Comparison of ENCODE assay signal across 21 mouse cellular contexts in genomic region chrX:122892682-122893081, GRCm38 (mm10).
DNase-seq lines count a peak whose midpoint lies in the region; ATAC-seq lines count a peak whose summit lies in the region.
"Had no signal": no experiment of that assay in that cellular context is flagged by ENCODE, and none has a peak within 500 bp of the region (broad histone marks: within the 10 kb centered on the region; RNA-seq: fewer than 3 reads in every experiment).

No protein-coding gene starts in this region.

- no peak overlapping the region for H3K4me3 ChIP-seq in intestine, embryonic 15.5 days (replicated peaks)
- H3K4me3 ChIP-seq: embryonic facial prominence, embryonic 10.5 days; embryonic facial prominence, embryonic 12.5 days; forebrain, embryonic 13.5 days; forebrain, embryonic 15.5 days had no signal

- DNase-seq in frontal cortex, postnatal 14 days (ENCODE audit: low spot score in 2 of 2) = no peak
- peak; percentile 3 for DNase-seq in layer of hippocampus, adult 9-11 months
- no peak for DNase-seq in layer of hippocampus, postnatal 36 days
- DNase-seq in right cerebral cortex, adult 18-20 months = peak; percentile 7
- DNase-seq in right cerebral cortex, postnatal 25 days = no peak
- peak; percentile 33 for DNase-seq in telencephalon, adult 2 months (ENCODE audit: low read depth, low spot score)
- DNase-seq: adrenal gland, adult 2 months; adrenal gland, postnatal 10 days; adrenal gland, postnatal 25 days; B cell, adult 2 months; cerebellum, adult 11-12 months; cerebellum, adult 8-10 months; cerebellum, postnatal 10 days; cerebellum, postnatal 25 days; forebrain, postnatal 0 days had no signal

- H3K4me1 ChIP-seq in intestine, embryonic 15.5 days (replicated peaks) = no peaks in the 10 kb centered on the region
- H3K4me1 ChIP-seq: embryonic facial prominence, embryonic 10.5 days; embryonic facial prominence, embryonic 12.5 days; forebrain, embryonic 13.5 days; forebrain, embryonic 15.5 days had no signal

- no peak overlapping the region for H3K27ac ChIP-seq in intestine, embryonic 15.5 days
- H3K27ac ChIP-seq: embryonic facial prominence, embryonic 10.5 days; embryonic facial prominence, embryonic 12.5 days; forebrain, embryonic 13.5 days; forebrain, embryonic 15.5 days had no signal

- H3K4me2 ChIP-seq in intestine, embryonic 15.5 days (replicated peaks) = no peak overlapping the region
- H3K4me2 ChIP-seq: embryonic facial prominence, embryonic 12.5 days; forebrain, embryonic 13.5 days; forebrain, embryonic 15.5 days had no signal

- 62% methylated on average over 1 of the region's 1 CpGs for WGBS in intestine, embryonic 15.5 days

- no peaks in the 10 kb centered on the region for H3K36me3 ChIP-seq in intestine, embryonic 15.5 days
- H3K36me3 ChIP-seq: embryonic facial prominence, embryonic 10.5 days; embryonic facial prominence, embryonic 12.5 days; forebrain, embryonic 15.5 days had no signal

- H3K27me3 ChIP-seq in intestine, embryonic 15.5 days (replicated peaks) = no peaks in the 10 kb centered on the region
- H3K27me3 ChIP-seq: embryonic facial prominence, embryonic 12.5 days; forebrain, embryonic 13.5 days; forebrain, embryonic 15.5 days had no signal

- ATAC-seq in frontal cortex, adult (ENCODE audit: low TSS enrichment) = peak; percentile 81
- ATAC-seq in intestine, embryonic 15.5 days = no peak
- ATAC-seq: forebrain, embryonic 13.5 days; forebrain, embryonic 15.5 days; forebrain, postnatal 0 days had no signal

- no peak overlapping the region for H3K9ac ChIP-seq in intestine, embryonic 15.5 days
- H3K9ac ChIP-seq: embryonic facial prominence, embryonic 12.5 days; forebrain, embryonic 13.5 days; forebrain, embryonic 15.5 days; forebrain, postnatal 0 days had no signal

- H3K9me3 ChIP-seq in intestine, embryonic 15.5 days = no peaks in the 10 kb centered on the region; the same call in 1 of the 2 replicates
- H3K9me3 ChIP-seq: embryonic facial prominence, embryonic 10.5 days; embryonic facial prominence, embryonic 12.5 days; forebrain, embryonic 13.5 days; forebrain, embryonic 15.5 days had no signal

Comparison
In these comparisons a context has a peak if more than half of its experiments do, and no peak if none do; other contexts are left out.
1. DNase-seq: peak in layer of hippocampus, adult 9-11 months (single experiment), right cerebral cortex, adult 18-20 months (single experiment) and telencephalon, adult 2 months (single experiment); none in frontal cortex, postnatal 14 days (0 of 2), layer of hippocampus, postnatal 36 days (0 of 2) and right cerebral cortex, postnatal 25 days (single experiment).